Comparison of ENCODE assay signal across 10 mouse cellular contexts in genomic region chr1:106883812-106884211, GRCm38 (mm10). TPM values are rescaled to one million over a fixed set of nuclear protein-coding genes. Genes with fewer than 3 reads are reported as not detected.
DNase-seq lines count a peak whose midpoint lies in the region; ATAC-seq and TF ChIP-seq lines count a peak whose summit lies in the region.
"Had no signal": no experiment of that assay in that cellular context is flagged by ENCODE, and none has a peak within 500 bp of the region (broad histone marks: within the 10 kb centered on the region; RNA-seq: fewer than 3 reads in every experiment).

No protein-coding gene starts in this region.

- no peak; the same call in 1 of the 2 replicates for TF ChIP-seq CTCF in forebrain, postnatal 0 days (IDR thresholded peaks at IDR 0.05; ENCODE audit: low read depth)
- TF ChIP-seq CTCF in lung, embryonic 14.5 days (IDR thresholded peaks at IDR 0.05; ENCODE audit: low read depth), result peak; percentile 49

- 7% methylated on average over 2 of the region's 2 CpGs for WGBS in forebrain, postnatal 0 days
- 4% methylated on average over 2 of the region's 2 CpGs for WGBS in forebrain, embryonic 13.5 days
- 5% methylated on average over 2 of the region's 2 CpGs for WGBS in lung, embryonic 14.5 days

- no peak overlapping the region for H3K4me3 ChIP-seq in forebrain, postnatal 0 days (ENCODE audit: low read depth, low read length)
- H3K4me3 ChIP-seq in forebrain, embryonic 13.5 days, result no peak overlapping the region
- H3K4me3 ChIP-seq in lung, embryonic 14.5 days (ENCODE audit: low read depth, low read length), result no peak overlapping the region
- H3K4me3 ChIP-seq: heart, embryonic 15.5 days had no signal

- no peaks in the 10 kb centered on the region for H3K27me3 ChIP-seq in forebrain, postnatal 0 days (ENCODE audit: insufficient read depth, low read length)
- H3K27me3 ChIP-seq in forebrain, embryonic 13.5 days, result no peaks in the 10 kb centered on the region
- no peaks in the 10 kb centered on the region for H3K27me3 ChIP-seq in lung, embryonic 14.5 days (ENCODE audit: insufficient read depth, low read length)
- H3K27me3 ChIP-seq: heart, embryonic 15.5 days had no signal

- peak; percentile 58 for ATAC-seq in forebrain, postnatal 0 days
- ATAC-seq in forebrain, embryonic 13.5 days, result no peak; the same call in 1 of the 2 replicates
- ATAC-seq in lung, embryonic 14.5 days (ENCODE audit: insufficient read depth), result 0 out of 2 replicates have a peak, but pooled peaks have one; percentile 41

- H3K36me3 ChIP-seq in forebrain, postnatal 0 days (ENCODE audit: insufficient read depth), result no peaks in the 10 kb centered on the region
- H3K36me3 ChIP-seq in forebrain, embryonic 13.5 days (ENCODE audit: poor library complexity, severe bottlenecking), result no peaks in the 10 kb centered on the region
- no peaks in the 10 kb centered on the region for H3K36me3 ChIP-seq in lung, embryonic 14.5 days (ENCODE audit: insufficient read depth)
- H3K36me3 ChIP-seq: heart, embryonic 15.5 days had no signal

- H3K4me1 ChIP-seq in forebrain, postnatal 0 days (ENCODE audit: insufficient read depth), result no peaks in the 10 kb centered on the region
- no peaks in the 10 kb centered on the region for H3K4me1 ChIP-seq in forebrain, embryonic 13.5 days
- H3K4me1 ChIP-seq in lung, embryonic 14.5 days (ENCODE audit: insufficient read depth), result no peaks in the 10 kb centered on the region
- H3K4me1 ChIP-seq: heart, embryonic 15.5 days had no signal

- H3K9me3 ChIP-seq in forebrain, postnatal 0 days (ENCODE audit: low read length), result no peaks in the 10 kb centered on the region
- no peaks in the 10 kb centered on the region for H3K9me3 ChIP-seq in forebrain, embryonic 13.5 days (replicated peaks)
- no peaks in the 10 kb centered on the region for H3K9me3 ChIP-seq in lung, embryonic 14.5 days (ENCODE audit: low read depth, low read length)
- H3K9me3 ChIP-seq: heart, embryonic 15.5 days had no signal

- no peak overlapping the region for H3K4me2 ChIP-seq in forebrain, postnatal 0 days (ENCODE audit: low read depth)
- no peak overlapping the region for H3K4me2 ChIP-seq in forebrain, embryonic 13.5 days
- H3K4me2 ChIP-seq in lung, embryonic 14.5 days, result no peak overlapping the region
- H3K4me2 ChIP-seq: heart, embryonic 15.5 days had no signal

- no peak for DNase-seq in forebrain, postnatal 0 days
- DNase-seq in lung, embryonic 14.5 days, result peak; percentile 66
- no peak for DNase-seq in lung, postnatal 25 days (ENCODE audit: low spot score)
- peak; percentile 4 for DNase-seq in embryo, embryonic 9.5 days (ENCODE audit: extremely low spot score)
- peak; percentile 4 for DNase-seq in retina, postnatal 7 days (ENCODE audit: low read depth, low spot score)
- no peak for DNase-seq in natural killer cell, adult 2 months (ENCODE audit: low spot score in 2 of 2)
- DNase-seq in gastrocnemius, adult 18-20 months (ENCODE audit: low spot score), result no peak

- no peak overlapping the region for H3K27ac ChIP-seq in forebrain, postnatal 0 days (ENCODE audit: low read depth, low read length)
- no peak overlapping the region for H3K27ac ChIP-seq in forebrain, embryonic 13.5 days
- no peak overlapping the region for H3K27ac ChIP-seq in lung, embryonic 14.5 days (ENCODE audit: low read depth)
- H3K27ac ChIP-seq: heart, embryonic 15.5 days had no signal

- H3K9ac ChIP-seq in forebrain, postnatal 0 days, result no peak overlapping the region
- H3K9ac ChIP-seq in forebrain, embryonic 13.5 days, result no peak overlapping the region
- no peak overlapping the region for H3K9ac ChIP-seq in lung, embryonic 14.5 days
- H3K9ac ChIP-seq: heart, embryonic 15.5 days had no signal

RNA-seq across cellular contexts. Expression of gene Serpinb5, which starts 22.8 kb away (rescaled TPM):
- 0.38 TPM in 1 of 2 replicates, not detected in the other for total RNA-seq in forebrain, postnatal 0 days (2014; rRNA removed)
- polyA plus RNA-seq in forebrain, postnatal 0 days (2015; fragmentation: Nextera tagmentation; extraction: Ambion mirVana), result 0.06 and 0.08 TPM in 2 replicates
- polyA plus RNA-seq in forebrain, embryonic 13.5 days (2015; fragmentation: Nextera tagmentation; extraction: Ambion mirVana), result not detected in 2 replicates
- 0.09 and 0.18 TPM in 2 replicates for polyA plus RNA-seq in lung, embryonic 14.5 days (2014; fragmentation: Nextera tagmentation; extraction: Ambion mirVana)
- not detected for total RNA-seq in gastrocnemius, adult 18-20 months (2021)
- polyA plus RNA-seq: neural tube, embryonic 14.5 days had no signal

RNA-seq across cellular contexts. Expression of gene Serpinb12, which starts 50.4 kb away (rescaled TPM):
- not detected in 2 replicates for total RNA-seq in forebrain, postnatal 0 days (2014; rRNA removed)
- polyA plus RNA-seq in forebrain, postnatal 0 days (2015; fragmentation: Nextera tagmentation; extraction: Ambion mirVana), result not detected in 2 replicates
- polyA plus RNA-seq in forebrain, embryonic 13.5 days (2015; fragmentation: Nextera tagmentation; extraction: Ambion mirVana), result not detected in 2 replicates
- 0.64 and 1.6 TPM in 2 replicates for polyA plus RNA-seq in lung, embryonic 14.5 days (2014; fragmentation: Nextera tagmentation; extraction: Ambion mirVana)
- total RNA-seq in gastrocnemius, adult 18-20 months (2021), result not detected

Comparison
In these comparisons a context has a peak if more than half of its experiments do, and no peak if none do; other contexts are left out.
1. DNase-seq: peak in lung, embryonic 14.5 days (single experiment), embryo, embryonic 9.5 days (single experiment) and retina, postnatal 7 days (single experiment); none in forebrain, postnatal 0 days (single experiment), lung, postnatal 25 days (single experiment), natural killer cell, adult 2 months (0 of 2) and gastrocnemius, adult 18-20 months (single experiment).